Mouse (Mus musculus) cerebellum, postnatal 25 days (tissue): ENCODE measurements at regions not wholly inside any gene's neighbourhood (a gene's known extent, or its start where the extent isn't known, plus 50 kb on each side); places are given as distances from the start of the nearest gene placed in this dataset.
"Not testable (repeated sequence)": the region's sequence is repeated elsewhere in the genome, so short reads cannot be mapped to it uniquely, and the experiment has no call there.

Source experiments
- DNase-seq, 2 experiments: peaks; one replicate each; pipeline ENCODE4 v3.0.0; 2021; ENCODE audit warnings: mixed read lengths in 2 of 2

DNA sequence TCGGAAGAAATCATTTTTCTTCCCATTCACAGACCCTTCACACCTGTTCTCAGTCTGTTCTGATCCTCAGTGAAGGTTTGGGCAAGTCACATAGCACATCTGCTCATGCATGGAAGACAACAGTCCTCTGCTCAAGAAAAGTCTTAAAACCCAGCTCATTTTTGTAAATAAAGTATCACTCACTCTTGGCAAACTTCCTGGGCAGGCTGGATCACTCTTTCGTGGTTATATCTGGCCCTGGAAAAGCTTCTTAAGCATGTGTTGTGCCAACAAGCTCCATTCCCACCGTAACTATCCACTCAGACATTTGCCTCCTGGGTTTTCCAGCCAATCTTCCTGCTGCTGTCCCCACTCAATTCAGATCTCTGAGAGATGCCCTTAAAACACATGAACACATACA lies 103.2 kb upstream of the Cep85l start:
- no peak for DNase-seq

DNA sequence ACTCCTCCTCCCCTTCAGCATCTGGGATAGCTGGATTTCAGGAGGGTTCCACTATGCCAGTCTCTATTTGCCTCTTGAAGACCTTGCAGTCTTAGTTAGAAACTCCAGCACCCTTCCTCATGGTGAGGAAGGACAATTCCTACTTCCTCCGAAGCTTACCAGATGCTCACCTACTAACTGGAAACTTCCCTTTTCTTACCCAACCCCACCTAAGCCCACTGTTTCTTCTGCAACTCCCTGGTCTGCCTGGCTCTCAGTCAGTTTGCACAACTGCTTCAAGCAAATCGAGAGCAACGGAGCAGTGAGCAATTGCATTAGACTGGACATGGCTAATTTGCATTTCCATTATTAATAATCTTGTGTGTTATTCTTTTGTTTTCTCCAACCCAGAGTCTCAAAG lies 90.5 kb upstream of the Cep85l start:
- no peak for DNase-seq

GRCm38 (mm10) chr10:53469611-53470010 lies 89.9 kb upstream of the Cep85l start:
- no peak for DNase-seq

DNA sequence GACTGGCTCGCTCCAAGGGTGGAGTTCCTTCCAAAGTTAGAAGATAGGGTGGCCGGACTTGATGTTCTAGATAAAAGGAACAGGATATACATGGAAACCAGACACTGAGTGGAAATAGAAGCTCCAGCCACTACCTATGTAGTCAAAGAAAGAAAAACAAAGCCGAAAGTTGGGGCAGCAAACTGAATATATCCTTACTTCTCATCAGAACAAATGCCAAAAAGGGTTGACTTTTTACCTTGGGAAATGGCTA lies 88.5 kb upstream of the Cep85l start:
- no peak for DNase-seq

DNA sequence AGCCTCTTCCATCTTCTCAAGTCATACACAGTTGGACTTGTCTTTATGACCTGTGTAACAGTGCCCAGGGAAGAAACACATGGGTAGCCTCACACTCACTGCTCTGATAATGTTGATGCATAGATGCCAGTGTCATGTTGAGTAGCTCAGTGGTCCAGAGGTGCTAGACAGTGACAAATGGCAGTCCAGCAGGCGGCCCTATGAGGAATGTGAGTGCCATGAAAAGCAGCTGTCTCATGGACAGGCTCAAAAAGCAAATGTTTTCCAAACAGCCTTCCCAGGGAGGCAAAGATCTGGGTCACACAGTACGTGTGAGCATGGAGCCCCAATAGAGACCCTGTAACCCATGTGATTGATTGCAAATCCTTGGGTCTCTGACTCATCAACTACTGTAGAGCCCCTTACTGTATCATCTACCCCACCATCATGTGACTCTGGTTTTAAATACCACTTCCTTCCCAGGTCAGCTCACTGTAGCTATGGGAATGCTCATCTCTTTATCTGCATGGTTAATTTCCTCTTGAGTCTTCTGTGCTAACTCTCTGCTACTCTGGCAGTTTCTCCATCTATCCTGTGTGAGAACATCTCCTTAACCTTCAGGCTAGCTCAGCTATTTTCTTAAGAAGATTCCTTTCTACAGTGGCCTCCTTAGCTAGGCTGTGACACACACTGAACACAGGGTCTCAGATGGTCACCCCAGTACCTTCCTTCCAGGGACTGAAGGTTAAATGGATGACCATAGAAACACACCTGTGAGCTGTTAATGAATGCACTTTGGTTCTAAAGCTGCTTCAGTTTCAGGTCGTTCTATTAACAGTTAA lies 87.9 kb upstream of the Cep85l start:
- DNase-seq, result no peak

GRCm38 (mm10) chr10:53466851-53467250 lies 87.1 kb upstream of the Cep85l start:
- no peak for DNase-seq

DNA sequence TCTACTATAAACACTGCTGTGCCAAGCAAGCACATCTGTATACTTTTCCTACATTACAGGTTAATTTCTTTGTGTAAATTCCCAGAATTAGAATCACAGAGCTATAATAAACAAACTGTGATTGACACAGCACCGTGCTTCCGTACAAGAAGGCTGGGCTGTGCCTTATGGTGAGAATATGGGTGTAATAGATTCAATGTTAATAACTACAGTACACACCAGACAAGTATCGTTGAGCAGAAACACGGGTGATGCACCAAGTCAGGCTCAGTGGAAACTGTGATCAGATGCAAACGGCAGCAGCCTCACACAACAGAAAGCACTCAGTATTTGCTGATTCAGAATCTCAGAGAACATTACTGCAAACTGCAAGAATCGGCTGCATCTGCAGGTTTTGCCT lies 86.5 kb upstream of the Cep85l start:
- no peak for DNase-seq

- DNase-seq, result no peak
Measured at GRCm38 (mm10) chr10:53464581-53464980, 84.8 kb upstream of the Cep85l start.

DNA sequence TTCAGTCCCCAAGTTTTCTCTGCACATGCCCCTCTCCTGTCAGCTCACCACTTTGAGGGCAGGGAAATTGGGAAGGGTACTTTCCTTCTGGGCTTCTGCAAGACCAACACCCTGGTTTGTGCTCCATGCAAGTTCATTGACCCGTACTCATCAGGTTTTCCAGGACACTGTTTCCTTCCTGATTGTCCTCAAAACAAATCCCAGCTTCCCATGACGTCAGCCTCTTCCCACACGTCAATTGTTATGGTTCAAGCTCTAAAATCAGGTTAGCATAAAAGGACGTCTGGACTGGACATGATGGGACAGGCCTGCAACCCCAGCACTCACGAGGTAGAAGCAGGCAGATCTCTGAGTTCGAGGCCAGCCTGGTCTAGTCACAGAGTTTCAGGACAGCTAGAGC lies 84.3 kb upstream of the Cep85l start:
- no peak for DNase-seq

DNA sequence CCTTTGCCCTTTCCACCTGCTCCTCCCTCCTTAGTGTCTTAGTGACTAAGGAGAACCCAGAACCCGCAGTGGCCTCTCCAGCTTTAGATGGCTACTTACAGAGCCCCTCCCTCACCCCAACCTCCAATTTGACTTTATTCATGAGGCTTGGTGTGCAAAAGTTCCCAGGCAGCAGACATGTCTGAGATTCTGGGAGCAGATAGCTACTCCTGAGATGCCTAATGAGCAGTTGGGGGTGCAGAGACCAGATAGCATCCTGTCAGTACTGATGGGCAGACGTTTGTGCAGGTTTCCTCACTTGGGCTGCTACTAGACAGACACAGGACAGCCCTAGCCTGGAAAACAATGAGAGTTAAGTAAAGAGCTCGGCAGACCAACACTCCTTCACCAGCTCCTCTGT lies 83.7 kb upstream of the Cep85l start:
- DNase-seq, result no peak

- no peak for DNase-seq
Measured at GRCm38 (mm10) chr10:53462449-53463308, 82.9 kb upstream of the Cep85l start.

DNA sequence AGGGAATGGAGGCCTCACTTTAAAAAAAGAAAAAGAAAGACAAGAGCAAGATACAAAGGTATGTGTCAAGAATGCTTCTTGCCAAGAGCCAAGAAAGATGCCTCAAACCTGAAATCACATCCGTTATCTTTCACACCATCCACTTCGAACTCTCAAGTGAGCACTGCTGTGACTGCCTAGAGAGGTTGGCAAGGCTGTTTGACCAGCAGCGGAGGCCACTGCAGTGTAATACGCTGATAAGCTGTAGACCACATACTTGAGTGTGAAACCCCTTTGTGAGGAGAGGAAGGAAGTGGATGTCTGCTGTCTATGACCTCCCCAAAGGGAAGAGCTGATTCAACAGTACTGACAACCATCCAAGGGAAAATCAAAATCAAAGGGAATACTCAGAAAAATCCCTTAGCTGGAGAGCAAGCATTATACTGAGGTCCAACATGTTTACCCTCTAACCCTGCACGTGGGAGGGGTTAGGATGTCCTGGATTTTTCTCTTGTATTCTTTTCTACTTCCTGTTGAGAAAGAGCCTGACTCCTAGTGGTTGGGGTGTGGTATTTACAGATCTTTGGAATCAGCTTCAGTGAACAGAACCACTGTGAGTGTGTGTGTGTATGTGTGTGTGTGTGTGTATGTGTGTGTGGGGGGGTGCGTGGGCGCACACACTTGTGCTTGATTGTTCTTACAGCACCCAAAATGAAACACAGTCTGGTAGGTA lies 81.5 kb upstream of the Cep85l start:
- DNase-seq, result no peak

- DNase-seq, result not testable (repeated sequence)
Measured at GRCm38 (mm10) chr10:53459706-53460105, 80.0 kb upstream of the Cep85l start.

- no peak for DNase-seq
Measured at GRCm38 (mm10) chr10:53456027-53456713, 76.4 kb upstream of the Cep85l start.

DNA sequence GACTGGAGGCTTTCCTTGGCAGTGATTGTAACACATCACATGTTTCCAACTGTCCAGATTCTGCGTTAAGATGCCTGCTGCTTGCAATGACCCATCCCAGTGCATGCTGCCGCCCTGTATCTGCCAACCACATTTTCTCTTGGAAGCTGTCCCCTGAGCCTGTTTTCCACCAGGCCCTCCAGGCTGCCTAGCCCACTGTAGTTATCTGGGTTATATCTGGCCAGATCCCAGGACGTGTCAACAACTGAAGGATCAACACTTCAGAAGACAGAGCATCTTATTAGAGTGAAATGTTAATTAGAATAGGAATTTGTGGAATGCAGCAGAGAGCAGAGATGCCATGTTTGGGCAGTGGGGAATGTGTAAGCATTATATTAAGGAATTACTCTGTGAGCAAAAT lies 65.0 kb upstream of the Cep85l start:
- DNase-seq, result peak; percentile 19 to 45

- no peak for DNase-seq
Measured at GRCm38 (mm10) chr10:53443443-53443842, 63.7 kb upstream of the Cep85l start.

DNA sequence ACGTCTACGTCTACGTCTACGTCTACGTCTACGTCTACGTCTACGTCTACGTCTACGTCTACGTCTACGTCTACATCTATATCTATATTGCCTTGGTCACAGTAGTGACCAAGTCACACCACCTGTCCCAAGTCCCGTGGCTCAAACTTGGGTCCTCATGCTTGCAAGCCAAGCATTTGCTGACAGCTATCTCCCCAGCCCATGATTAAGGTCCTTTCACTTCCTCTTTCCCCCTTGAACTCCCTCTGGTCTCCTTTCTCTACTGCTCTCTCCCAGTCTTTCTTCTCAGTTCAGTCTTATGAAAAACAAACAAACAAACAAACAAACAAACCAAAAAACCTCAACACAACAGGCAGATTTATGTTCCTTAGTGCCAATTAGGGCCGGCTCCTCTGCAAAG lies 63.2 kb upstream of the Cep85l start:
- DNase-seq, result no peak

DNA sequence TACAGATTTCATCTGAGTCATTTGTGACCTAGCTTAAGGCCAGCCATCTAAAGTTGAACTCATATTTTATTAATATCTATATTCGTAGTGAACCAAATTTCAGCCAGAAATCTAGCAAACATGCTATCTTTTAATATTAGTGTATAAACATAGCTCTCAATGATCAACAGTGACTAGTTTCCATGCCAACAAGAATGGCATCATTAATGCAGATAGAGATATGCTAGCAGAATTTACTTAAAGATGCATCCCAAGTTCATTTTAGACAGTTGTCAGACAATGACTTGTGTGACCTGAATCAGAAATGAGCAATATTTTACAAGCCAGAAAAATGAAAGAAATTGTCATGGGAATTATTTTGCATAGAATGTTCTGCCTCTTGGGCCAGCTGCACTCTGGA lies 60.5 kb upstream of the Cep85l start:
- DNase-seq, result no peak

DNA sequence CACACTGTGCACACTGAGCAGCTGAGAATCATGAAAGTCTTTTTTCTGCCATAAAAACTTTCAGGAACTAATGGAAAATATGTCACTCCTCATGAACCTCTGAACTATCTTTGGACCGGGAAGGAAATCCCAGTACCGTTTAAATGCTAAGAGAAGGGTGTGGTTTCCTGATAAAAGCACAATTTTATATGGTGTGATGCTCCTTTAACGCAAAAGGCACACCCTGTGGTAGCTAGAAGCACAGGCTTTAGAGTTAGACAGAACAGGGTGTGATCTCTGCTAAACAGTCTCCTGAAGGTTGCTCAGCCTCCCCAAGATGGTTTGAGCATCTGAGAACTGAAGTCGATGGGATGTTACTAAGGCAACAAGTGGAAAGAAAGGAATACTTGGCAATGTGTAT lies 58.6 kb upstream of the Cep85l start:
- no peak for DNase-seq

- DNase-seq, result no peak
Measured at GRCm38 (mm10) chr10:53437724-53438123, 58.0 kb upstream of the Cep85l start.

GRCm38 (mm10) chr10:53436023-53436475 lies 56.3 kb upstream of the Cep85l start:
- DNase-seq, result peak; percentile 49 to 59

DNA sequence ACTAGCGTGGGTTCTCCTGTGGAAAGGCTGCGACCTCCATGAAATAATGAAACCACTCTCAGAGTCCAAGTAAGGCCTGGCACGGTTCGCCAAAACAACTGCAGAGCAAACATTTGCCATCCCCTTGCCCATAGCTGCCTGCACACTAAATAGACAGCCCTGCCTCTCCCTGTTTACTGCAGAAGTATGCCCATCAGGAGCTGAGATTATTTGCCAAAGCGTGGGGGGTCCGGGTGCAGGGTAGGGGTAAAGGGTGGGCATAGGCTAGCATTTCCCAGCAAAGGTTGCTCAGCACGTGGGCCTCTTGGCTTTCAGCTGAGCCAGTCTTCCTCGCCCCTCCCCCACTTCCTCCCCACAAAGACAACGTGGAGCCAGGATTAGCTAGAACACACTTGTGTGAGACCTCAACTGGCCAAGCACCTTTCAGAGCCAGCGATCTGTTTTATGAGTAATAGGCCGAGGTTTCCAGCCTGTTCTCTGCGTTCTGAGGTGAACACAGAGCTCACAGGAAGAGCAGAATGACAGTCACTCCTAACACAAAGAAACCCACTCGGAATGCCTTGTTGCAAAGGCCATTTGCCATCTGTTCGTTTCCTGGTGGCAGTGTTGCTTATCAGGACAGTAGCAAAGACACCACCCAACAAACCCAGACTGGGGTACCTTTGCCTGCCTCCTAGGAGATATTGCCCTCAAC lies 55.6 kb upstream of the Cep85l start:
- peak; percentile 45 to 57 for DNase-seq
